Mouse (Mus musculus) brain, adult 10 weeks (tissue): Measurements from ENCODE around the gene Fsip2. TPM values are rescaled to one million over a fixed set of nuclear protein-coding genes. Genes with fewer than 3 reads are reported as not detected.

Experiments
- polyA plus RNA-seq: library from polyadenylated mRNA; stranded (reverse); fragments of 350-450 nt; fragmentation: Illumina TruSeq; extraction: RNeasy Lipid Tissue Mini Kit (QIAGEN cat#74804); gene quantifications from one replicate; pipeline ENCODE4 v1.2.3, GENCODE M21; 2015; ENCODE audit warnings: low read depth, low replicate concordance

The Fsip2 gene
- not detected for polyA plus RNA-seq

GRCm38 (mm10) chr2:82943472-82943871, at the start of gene Fsip2:
Gene Fsip2 (plus strand): TSS chr2:82943634.

